Mouse (Mus musculus): Measurements from ENCODE around the gene Samd5.

Samd5 gene

GRCm38 (mm10) chr10:9674561-9675521 is at the start of gene Samd5:
Samd5 (minus strand) TSS chr10:9675208.
- in situ Hi-C loops (cut with MboI; ENCODE audit: low sequenced_read_pairs): no loop called here

GRCm38 (mm10) chr10:9722519-9723303 is 47.7 kb upstream of the Samd5 start:
- in situ Hi-C loops (cut with MboI; ENCODE audit: low sequenced_read_pairs): no loop called here

- in situ Hi-C loops (cut with MboI; ENCODE audit: low sequenced_read_pairs): no loop called here
Measured at GRCm38 (mm10) chr10:9720027-9720426, 45.0 kb upstream of the Samd5 start.

GRCm38 (mm10) chr10:9718086-9718485 is 43.1 kb upstream of the Samd5 start:
- in situ Hi-C loops (cut with MboI; ENCODE audit: low sequenced_read_pairs): no loop called here

GRCm38 (mm10) chr10:9704956-9705355 is 29.9 kb upstream of the Samd5 start:
- in situ Hi-C loops (cut with MboI; ENCODE audit: low sequenced_read_pairs): no loop called here

GRCm38 (mm10) chr10:9699071-9699761 is 24.2 kb upstream of the Samd5 start:
- in situ Hi-C loops (cut with MboI; ENCODE audit: low sequenced_read_pairs): no loop called here

- in situ Hi-C loops (cut with MboI; ENCODE audit: low sequenced_read_pairs): no loop called here
Measured at GRCm38 (mm10) chr10:9698141-9698540, 23.1 kb upstream of the Samd5 start.

- in situ Hi-C loops (cut with MboI; ENCODE audit: low sequenced_read_pairs): no loop called here
Measured at GRCm38 (mm10) chr10:9696543-9697141, 21.6 kb upstream of the Samd5 start.

GRCm38 (mm10) chr10:9693990-9694699 is 19.1 kb upstream of the Samd5 start:
- in situ Hi-C loops (cut with MboI; ENCODE audit: low sequenced_read_pairs): no loop called here

GRCm38 (mm10) chr10:9680928-9681327 is 5.9 kb upstream of the Samd5 start:
- in situ Hi-C loops (cut with MboI; ENCODE audit: low sequenced_read_pairs): no loop called here

GRCm38 (mm10) chr10:9679911-9680310 is 4.9 kb upstream of the Samd5 start:
- in situ Hi-C loops (cut with MboI; ENCODE audit: low sequenced_read_pairs): no loop called here

- in situ Hi-C loops (cut with MboI; ENCODE audit: low sequenced_read_pairs): no loop called here
Measured at GRCm38 (mm10) chr10:9678071-9678470, 3.1 kb upstream of the Samd5 start.

- in situ Hi-C loops (cut with MboI; ENCODE audit: low sequenced_read_pairs): no loop called here
Measured at GRCm38 (mm10) chr10:9676886-9677285, 1.9 kb upstream of the Samd5 start.

- in situ Hi-C loops (cut with MboI; ENCODE audit: low sequenced_read_pairs): no loop called here
Measured at GRCm38 (mm10) chr10:9676418-9676786, 1.4 kb upstream of the Samd5 start.

GRCm38 (mm10) chr10:9675550-9676417 is 776 bp upstream of the Samd5 start:
- in situ Hi-C loops (cut with MboI; ENCODE audit: low sequenced_read_pairs): no loop called here

GRCm38 (mm10) chr10:9673276-9673675 is 1.7 kb downstream of the Samd5 start:
- in situ Hi-C loops (cut with MboI; ENCODE audit: low sequenced_read_pairs): no loop called here

GRCm38 (mm10) chr10:9672751-9673150 is 2.3 kb downstream of the Samd5 start:
- in situ Hi-C loops (cut with MboI; ENCODE audit: low sequenced_read_pairs): no loop called here

GRCm38 (mm10) chr10:9670351-9670750 is 4.7 kb downstream of the Samd5 start:
- in situ Hi-C loops (cut with MboI; ENCODE audit: low sequenced_read_pairs): no loop called here

GRCm38 (mm10) chr10:9668791-9669190 is 6.2 kb downstream of the Samd5 start:
- in situ Hi-C loops (cut with MboI; ENCODE audit: low sequenced_read_pairs): no loop called here
